Mouse (Mus musculus) C2C12 (cell line): ENCODE measurements at regions not wholly inside any gene's neighbourhood (a gene's known extent, or its start where the extent isn't known, plus 50 kb on each side); places are given as distances from the start of the nearest gene placed in this dataset.

Source experiments
- CTCF ChIP-seq: IDR thresholded peaks from one replicate; pipeline ENCODE4 v1.5.1; 2011; ENCODE audit not compliant: control insufficient read depth, insufficient read depth, insufficient read length
- FOSL1 ChIP-seq: IDR thresholded peaks from one replicate; pipeline ENCODE4 v1.8.0; 2011; ENCODE audit warnings: mild to moderate bottlenecking, low read length; ENCODE audit not compliant: poor library complexity, insufficient read depth, severe bottlenecking
- MYOD1 ChIP-seq: IDR thresholded peaks from one replicate; pipeline ENCODE4 v1.6.1; 2011; ENCODE audit warnings: low read depth; ENCODE audit not compliant: control insufficient read depth, insufficient read length
- MYOG ChIP-seq: IDR thresholded peaks from one replicate; pipeline ENCODE4 v1.6.1; 2011; ENCODE audit not compliant: control insufficient read depth, insufficient read length; ENCODE audit errors: extremely low read depth
- USF1 ChIP-seq: IDR thresholded peaks from one replicate; pipeline ENCODE4 v1.6.1; 2011; ENCODE audit warnings: low read depth, mild to moderate bottlenecking, control low read depth, moderate library complexity

DNA sequence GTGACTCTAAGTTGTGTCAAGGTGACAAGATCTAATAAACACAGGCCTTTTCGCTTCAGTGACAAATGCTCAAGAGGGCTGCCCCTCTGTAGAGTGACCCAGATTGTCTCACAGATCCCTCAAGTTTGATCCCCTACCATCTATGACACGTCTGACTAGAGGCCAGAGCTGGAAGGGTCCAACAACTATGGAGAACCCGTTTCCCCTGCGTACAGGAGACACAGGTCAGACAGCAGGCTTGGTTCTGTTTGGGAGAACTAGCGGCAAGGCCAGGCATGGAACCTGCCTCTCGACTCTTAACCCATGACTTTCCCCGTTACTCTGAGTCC, 68.1 kb downstream of the Gm11983 start:
- TF ChIP-seq USF1 (no peak), MYOG (no peak), MYOD1 (no peak), CTCF (no peak), FOSL1 (no peak)
